Mouse (Mus musculus) thymus, postnatal 4 days (tissue): ENCODE data around the gene Hist1h2bj.

ENCODE experiments used
- DNase-seq: peaks from one replicate; pipeline ENCODE4 v3.0.0; 2021

Gene Hist1h2bj

DNA sequence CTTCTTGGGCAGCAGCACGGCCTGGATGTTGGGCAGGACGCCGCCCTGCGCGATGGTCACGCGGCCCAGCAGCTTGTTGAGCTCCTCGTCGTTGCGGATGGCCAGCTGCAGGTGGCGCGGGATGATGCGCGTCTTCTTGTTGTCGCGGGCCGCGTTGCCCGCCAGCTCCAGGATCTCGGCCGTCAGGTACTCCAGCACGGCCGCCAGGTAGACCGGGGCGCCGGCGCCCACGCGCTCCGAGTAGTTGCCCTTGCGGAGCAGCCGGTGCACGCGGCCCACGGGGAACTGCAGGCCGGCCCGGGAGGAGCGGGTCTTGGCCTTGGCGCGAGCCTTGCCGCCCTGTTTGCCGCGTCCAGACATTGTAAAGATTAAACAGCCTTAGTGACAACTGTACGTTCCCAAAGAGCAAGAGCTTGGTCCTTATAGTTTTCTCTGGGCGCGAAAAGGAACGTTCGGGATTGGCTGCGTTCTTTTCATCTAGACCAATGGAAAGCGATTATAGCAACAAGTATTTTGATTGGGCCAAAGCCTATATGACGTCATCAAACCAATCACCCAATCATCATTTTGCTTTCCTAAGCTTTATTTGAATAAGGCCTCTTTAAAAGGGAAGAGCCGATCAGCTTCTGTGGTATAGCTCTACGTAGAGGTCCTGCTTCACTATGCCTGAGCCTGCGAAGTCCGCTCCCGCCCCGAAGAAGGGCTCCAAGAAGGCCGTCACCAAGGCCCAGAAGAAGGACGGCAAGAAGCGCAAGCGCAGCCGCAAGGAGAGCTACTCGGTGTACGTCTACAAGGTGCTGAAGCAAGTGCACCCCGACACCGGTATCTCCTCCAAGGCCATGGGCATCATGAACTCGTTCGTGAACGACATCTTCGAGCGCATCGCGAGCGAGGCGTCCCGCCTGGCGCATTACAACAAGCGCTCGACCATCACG is at the start of gene Hist1h2bj, which contains the start of gene Hist1h2ag:
TSS of gene Hist1h2bj (plus strand) at position 647 of the 935 bp plus-strand sequence.
TSS of gene Hist1h2ag (minus strand) at position 377 of the 935 bp plus-strand sequence.
- peak; percentile 77 for DNase-seq

DNA sequence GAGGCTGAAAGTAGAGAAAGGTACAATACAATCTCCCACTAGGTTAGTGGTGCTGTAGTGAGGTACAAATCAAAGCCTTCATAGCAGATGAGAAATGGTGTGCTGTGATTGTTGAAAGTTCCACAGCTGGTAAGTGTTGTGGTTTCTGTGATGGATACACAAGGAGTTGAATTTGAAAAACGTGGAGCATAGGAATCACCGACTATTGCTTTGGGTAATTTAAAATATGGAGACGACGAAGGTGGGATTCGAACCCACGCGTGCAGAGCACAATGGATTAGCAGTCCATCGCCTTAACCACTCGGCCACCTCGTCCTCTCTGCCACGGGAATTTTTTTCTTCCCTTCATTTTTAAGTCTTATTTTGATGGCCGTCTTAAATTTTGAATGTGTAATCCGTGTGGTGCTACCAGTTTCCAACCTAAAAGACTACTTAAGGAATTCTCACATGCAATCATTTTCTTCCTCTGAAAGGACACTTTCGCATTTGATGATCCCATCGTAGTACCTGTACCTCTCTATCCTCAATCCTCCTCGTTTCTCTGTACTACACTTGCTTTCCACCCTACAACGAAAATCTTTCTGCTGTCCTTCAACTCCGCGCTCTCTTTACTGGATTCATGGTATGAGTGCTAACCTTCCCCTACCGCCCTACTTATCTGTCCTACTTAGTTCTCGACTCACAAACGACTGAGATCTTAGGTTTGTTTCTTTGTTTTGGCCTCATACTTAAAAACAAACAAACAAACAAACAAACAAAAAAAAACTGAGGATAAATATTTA is 48.9 kb upstream of the Hist1h2bj start:
- peak; percentile 72 for DNase-seq

DNA sequence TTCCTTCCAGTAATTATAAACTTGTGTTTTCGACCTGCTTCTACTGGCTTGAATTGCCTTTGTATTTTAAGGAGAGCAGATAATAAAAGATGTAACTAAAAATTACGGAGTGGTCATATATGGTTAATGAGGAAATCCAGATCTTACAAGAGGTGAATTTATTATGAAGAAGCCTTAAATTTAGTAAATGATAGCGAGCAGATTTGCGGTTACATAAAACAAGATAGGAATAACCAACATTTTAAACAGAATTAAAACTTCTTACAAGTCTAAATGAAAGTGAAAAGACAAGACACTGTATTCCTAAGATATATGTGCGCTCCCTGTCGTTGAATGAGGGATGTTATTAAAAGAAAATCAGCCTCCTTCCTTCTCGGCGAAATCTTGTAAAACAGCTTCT is 48.1 kb upstream of the Hist1h2bj start:
- DNase-seq: no peak

DNA sequence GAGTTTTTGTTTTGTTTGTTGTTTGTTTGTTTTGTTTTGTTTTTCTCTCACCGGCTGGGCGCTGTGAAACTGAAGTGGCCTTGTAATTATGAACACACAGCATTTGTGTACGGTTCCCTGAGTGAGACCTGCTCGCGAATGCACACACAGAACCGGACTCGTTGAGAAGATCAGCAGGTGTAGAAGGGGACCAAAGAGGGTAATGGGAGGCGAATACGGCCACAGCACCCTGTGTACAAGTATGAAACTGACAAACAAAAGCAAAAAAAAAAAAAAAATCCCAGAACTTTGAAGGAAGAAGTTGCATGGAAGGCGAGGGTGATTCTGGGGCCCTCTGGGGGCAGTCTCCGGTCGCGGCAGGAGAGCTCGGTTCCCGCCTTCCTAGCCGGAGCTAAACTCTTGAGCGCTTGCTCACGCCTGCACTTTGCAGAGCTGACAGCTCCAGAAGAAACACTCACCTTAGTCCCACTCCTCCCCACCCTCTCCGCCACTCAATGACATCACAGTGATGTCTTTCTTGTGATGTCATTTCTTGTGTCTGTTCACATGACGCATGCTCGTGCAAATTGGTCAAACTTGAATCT is 47.6 kb upstream of the Hist1h2bj start:
- peak; percentile 64 for DNase-seq

DNA sequence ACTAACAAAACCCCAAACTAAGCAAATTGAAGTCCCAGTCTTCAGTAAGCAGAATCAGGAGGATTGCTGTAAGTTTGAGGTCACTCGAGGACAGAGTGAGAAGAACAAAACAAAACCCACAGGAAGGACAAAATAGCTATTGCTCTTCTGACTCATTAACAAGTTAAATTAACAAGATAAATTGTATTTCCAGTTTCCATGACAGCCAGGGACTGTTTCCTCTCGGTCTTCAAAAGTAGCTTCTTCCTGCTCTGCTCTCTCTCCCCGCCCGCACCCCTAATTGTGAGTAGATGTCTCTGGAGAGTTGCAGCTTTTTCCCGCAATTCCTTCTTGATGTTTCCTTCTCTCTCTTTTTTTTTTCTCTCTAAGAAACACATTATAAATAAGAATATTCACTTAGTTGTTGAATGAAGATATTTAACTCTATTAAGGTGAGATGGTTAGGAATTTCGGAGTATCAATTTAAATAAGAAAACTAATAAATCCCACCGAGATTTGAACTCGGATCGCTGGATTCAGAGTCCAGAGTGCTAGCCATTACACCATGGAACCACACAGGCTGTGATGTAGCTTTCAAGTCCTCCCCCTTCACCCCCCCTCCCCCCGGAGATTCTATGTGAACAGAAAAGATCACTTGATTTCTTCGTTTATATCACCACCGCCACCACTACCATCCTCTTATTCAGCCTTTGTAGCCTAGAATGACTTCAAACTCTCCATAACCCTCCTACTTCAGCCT is 46.7 kb upstream of the Hist1h2bj start:
- DNase-seq: no peak

DNA sequence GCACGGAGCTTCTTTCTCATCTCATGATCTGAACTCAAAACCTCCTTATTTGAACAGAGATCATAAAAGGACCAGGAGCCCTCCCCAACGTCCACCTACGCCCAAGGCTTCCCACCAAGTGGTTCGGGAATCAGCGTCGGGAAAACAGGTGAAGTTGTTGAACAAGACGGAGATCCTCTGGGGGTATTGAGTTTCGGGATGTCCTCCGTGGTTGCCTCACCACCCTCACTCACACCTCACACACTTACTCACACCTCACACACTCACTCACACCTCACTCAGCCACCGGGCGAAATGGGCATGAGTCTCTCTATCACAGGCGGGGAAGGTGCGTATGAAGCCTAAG is 46.2 kb upstream of the Hist1h2bj start:
- DNase-seq: no peak

DNA sequence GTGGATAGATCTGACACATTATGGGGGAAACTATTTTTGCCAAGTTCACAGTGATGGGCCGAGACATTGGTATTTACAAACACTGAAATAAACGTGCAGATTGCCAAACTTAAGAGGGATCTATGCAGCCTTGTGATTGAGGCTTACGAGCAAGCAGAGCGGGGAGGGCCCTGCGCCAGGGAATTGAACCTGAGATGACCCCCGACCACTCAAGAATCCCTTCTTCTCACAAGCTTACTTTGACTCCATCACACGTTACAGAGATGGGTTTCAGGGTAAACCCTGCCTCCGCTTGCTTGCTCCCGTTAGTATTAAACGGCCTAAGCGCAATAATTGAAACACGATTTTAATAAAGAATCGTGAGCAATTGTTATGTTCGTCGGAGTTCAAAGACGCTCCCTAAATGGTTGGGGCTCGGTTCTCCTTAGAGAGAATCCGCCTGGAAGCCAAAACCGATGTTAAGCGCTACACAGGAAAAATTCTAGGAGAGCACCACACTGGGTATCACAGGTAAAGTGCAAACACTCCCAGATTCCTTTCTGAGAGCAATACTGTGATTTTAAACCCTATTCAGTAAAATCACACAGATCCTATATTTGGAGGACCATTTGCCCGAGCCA is 45.7 kb upstream of the Hist1h2bj start:
- DNase-seq: no peak

DNA sequence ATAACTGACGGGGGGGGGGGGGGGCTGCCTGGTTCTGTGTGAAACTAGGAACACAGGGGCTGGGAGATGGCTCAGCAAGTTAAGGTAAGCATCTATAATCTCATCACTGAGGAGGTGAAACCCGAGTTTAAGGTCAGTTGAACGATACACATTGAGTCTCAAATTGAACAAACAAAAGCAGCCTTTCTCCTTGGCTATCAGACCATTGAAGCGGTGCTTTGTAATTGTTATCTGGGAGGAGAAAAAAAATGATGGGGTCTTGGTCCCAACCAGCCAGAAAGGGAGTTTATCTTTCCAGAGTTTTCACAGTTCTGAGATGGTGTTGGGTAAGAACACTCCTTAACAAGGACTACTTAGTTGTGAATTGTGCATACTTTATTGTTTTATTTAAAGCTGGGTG is 45.2 kb upstream of the Hist1h2bj start:
- DNase-seq: no peak

DNA sequence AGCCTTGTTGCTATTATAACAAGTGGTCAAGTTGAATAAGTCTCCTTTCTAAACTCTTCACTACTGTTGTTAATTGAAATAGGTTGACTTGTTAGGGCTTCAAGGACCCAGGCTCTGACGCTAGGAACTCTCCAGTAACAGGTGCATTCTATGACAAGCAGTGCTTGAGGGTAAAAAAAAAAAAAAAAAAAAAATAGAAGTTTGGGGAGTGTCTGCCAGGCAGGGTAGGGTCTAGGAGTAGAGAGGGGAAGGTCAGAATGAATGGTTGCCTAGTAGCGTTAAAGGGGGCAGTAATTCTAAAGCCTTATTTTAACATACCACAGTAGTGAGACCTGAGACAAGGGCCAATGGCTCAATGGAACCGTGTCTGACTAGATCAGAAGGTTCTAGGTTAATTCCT is 44.6 kb upstream of the Hist1h2bj start:
- DNase-seq: no peak

DNA sequence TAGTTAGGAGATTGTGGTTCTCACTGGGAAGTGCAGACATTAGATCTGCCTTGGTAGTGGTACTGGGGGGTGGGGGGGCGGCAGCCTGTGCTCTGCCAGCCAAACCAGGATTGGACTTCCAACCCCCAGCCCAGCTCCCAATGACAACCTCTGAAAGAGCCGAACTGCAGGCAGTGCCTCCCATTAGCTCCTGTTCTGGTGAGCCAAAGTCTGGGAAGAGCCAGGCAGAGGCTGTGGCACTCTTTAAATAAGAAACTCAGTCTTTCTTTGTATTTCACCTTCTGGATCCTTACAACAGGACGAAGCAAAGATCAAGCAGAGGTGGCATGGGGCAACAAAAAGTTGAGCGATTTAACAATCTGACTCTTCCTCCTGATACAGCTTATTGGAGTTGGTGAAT is 43.9 kb upstream of the Hist1h2bj start:
- DNase-seq: no peak

DNA sequence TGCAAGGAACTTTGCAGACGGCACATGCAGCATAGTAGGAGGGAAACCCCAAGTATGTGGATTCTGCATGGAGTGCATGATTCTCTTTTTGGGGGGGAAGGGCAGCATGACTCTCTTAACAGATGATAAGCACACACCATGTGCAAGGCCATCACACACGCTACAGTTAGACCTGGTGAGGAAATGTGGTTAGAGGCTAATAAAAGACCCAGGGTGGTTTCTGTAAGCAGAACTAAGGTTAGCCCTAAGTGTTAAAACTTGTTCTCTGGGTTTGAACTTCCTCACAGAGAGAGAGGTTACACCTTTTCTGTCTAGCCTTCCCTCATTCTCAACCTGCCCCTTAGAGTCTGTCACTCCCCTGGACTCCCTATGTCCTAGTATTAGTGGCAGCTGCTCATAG is 41.7 kb upstream of the Hist1h2bj start:
- no peak for DNase-seq

DNA sequence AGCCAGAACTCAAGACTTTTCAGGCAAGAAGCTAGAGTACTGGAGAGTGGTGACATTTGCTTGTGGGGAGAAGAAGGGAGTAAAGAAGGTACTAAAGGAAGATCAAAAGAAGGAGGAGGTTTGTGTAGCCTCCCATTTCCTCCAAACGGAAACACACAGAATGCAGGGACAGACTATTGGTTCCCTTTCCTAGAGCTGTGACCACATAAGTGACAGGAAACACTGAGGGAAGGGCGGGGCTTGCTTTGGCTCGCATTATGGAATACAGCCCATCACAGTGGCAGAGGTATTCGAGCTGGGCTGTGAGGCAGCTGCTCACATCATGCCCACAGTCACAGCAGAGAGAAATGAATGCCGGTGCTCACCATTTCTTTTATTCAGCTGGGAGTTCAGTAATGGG is 41.2 kb upstream of the Hist1h2bj start:
- peak; percentile 44 for DNase-seq

DNA sequence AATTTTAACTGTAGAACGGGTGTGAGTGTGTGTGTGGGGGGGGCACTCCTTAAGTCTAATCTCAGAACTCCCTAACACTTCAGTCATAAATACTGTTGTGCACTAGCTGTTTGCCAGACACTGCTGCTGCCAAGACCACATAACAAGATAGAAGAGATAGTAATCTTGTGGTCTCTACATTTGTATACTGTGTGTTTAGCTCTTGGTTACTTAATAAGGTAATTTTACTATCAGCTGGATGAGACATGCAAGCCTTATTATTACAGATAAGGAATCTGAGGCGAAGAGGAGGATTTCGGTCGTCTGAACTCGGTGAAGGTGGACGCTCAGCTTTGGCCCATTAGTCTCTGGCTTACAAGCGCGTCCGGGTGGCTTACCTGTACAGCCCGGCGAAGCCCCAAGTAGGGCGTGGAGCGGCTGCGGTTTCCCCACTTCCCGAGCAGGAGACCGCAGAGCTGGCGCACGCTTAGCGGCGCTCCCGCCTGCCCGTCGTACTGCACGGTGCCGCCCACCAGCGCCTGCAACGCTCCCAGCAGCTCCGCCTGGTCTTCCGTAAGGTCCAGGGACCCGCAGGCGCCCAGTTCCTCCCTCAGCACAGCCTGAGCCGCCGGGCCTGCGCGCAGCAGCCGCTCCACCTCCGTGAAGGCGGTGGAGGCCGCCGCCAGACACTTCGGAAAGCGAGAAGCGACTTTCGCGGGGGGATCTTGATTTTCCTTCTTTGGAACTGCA is 37.2 kb upstream of the Hist1h2bj start:
- peak; percentile 69 for DNase-seq

DNA sequence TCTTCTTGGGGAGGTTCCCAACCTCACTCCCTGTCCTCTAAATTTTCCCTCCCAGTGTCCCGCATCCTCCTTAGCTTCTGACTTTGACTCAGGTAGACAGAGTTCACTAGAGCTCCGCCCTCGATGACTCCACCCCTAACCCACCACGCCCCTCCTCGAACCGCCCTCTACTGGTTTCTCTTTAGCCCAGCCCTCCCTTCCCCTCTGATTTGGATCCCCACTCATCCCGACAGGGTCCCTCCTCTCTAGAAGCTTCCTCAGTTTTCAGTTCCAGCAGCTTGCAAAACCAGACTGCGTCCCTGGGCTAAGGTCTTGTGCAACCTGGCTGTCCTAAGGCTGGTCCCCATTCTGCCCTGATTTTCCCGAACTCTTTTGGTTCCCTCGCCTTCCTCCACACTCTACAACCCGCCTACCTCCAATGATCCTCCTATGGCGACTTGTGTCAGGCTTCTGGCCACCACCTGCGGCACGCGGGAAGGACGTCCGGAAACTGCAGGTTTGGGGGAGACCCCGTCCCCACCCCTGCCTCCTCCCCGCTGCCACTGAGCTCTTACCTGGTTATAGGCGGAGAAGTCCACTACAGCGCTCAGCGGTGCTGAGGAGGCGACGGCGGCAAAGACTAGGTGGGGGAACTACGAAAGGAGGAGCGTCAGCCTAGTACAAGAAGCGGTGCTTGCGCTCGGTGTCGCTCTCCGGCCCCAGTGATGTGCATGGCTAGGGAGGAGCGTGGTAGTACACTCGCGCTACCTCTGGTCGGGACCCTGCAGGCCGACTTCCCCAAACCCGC is 36.5 kb upstream of the Hist1h2bj start:
- DNase-seq: peak; percentile 80

DNA sequence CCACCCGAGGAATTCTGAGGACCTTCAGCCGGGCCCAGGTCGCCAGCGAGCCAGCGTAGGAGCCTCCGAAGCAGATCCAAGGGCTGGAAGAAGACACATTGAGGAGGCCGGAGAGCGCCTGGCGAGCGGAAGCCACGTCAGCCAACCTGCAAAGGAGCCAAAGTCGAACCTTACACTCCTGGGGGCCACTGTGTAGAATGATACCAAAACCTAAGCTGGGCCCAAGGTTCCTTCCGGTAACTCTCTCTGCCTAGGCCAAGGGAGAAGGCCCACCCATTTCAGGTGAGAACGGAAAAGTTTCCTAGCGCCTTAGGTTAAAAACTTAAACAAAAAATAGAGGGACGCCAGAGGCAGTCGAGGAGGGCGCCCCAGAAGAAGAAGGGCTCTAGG is 35.9 kb upstream of the Hist1h2bj start:
- DNase-seq: no peak

DNA sequence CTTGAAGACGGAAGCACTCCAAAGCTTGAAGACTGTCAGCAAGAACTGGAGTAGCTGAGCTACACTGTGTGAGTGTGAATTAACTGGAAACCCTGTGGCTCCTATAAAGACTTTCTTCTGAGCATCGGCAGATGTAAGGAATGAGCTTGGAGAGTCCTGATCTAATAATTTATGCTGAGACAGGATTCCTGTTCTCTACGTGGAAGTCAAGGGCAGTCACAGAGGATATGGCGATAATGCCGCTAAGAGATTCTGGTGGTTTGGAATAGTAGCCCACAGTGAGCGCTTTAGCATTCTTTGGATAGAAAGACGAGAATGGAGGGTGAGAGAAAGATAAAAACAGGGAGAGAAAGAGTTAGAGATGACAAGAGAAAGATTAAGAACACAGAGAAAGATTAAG is 35.1 kb upstream of the Hist1h2bj start:
- no peak for DNase-seq

DNA sequence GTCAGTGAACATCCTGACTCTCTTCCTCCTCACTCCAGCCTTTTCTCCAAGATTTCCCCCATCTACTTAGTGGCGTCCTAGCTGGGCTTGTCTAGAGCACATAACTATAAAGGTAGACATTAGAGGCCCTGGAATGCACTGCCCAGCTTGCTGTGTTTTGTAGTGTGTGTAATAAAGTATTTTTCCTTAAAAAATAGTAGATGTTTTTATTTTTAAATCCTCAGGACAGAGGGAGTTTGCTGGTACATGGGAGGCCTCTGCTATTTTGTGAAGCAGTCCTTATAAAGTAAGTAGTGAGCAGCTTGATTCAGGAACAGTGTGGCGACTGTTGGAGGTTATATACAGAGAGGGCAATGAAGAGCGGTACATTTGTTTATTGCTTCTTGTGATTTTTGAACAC is 34.3 kb upstream of the Hist1h2bj start:
- DNase-seq: no peak

DNA sequence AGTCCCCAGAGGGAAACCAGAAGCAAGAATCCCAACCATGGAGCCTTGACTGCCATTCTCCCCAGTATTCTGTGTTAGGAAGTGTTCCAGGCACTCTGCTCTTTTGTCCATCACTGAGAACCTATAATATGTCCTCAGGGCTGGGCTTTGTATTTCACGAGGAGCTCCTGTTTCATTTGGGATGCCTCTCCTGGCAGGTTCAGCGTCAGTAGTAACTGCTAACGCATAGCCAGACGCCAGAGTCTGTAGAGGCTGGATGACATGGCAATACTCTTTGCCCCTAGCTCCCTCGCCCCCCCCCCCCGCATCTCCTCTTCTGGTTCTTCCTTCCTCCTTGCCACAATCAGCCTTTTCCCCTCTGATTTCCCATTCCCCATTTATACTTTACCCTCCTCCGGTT is 33.4 kb upstream of the Hist1h2bj start, which contains the start of gene Prss16:
TSS of gene Prss16 (minus strand) at position 101 of the 400 bp plus-strand sequence.
- DNase-seq: no peak

DNA sequence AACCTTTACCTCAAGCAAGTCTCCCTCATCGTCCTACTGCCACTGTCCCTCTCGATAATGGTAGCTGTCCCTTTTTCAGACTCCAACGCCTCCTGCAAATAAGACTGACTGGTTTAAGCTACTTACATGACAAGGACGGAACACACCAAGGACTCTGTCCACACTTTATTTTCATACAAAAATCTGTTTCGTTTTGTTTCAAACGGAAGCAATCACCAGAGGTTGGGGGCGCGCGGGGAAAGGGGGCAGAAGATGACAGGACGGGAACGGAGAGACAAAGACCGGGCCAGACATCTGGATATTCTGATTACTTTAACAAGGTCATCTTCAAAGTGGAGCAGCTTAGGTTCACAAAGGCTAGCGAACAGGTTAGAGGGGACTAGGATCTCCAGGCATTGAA is 29.3 kb upstream of the Hist1h2bj start:
- DNase-seq: no peak

DNA sequence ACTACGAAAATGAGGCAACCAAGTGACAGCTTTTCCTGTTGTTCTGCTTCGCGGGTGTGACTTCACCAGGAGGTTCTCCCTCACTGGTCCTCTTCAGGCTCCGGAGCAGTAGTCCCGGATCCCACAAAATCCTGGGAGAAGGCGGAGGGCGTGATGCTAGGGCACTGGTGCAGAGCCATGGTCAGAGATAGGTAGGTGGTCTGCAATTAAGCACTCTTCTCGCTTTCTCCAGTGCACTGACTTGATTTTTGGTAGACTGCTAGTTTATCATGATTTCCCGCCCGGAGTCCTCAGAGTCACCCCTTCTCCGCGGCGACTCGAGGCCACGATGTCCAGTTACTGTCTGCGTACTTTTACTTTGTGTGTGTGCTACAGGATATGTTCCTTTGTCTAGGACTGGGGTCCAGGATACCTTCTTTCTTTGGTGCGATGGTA is 28.6 kb upstream of the Hist1h2bj start:
- no peak for DNase-seq
